Mouse (Mus musculus): ENCODE measurements around the gene Rgs19. TPM values are rescaled to one million over a fixed set of nuclear protein-coding genes. Genes with fewer than 3 reads are reported as not detected.

Gene Rgs19
- polyA plus RNA-seq, 1 experiment: 260 TPM

GRCm38 (mm10) chr2:181680716-181681117 is 13.1 kb downstream of the Rgs19 start:
- TF ChIP-seq POLR2A (IDR thresholded peaks at IDR 0.05; ENCODE audit: control insufficient read depth, extremely low read depth, insufficient read depth, low read length, poor library complexity) (no peak), CTCF (IDR thresholded peaks at IDR 0.05; ENCODE audit: borderline replicate concordance, control insufficient read depth, extremely low read depth, insufficient read depth, low read length, poor library complexity) (no peak)
- peaks cover 13% of the 10 kb centered on the region for H3K4me1 ChIP-seq (replicated peaks; ENCODE audit: control insufficient read depth, insufficient read depth, low read length)
- WGBS: 19% methylated on average over 7 of the region's 7 CpGs
- DNase-seq: no peak
- H3K27ac ChIP-seq (ENCODE audit: control insufficient read depth, insufficient read depth, low read length): no peak overlapping the region
- H3K36me3 ChIP-seq (ENCODE audit: control insufficient read depth, insufficient read depth, low read length): no peaks in the 10 kb centered on the region
- peak overlapping the region; percentile 63 for H3K4me3 ChIP-seq (ENCODE audit: control insufficient read depth, insufficient read depth, low read length)
- no peaks in the 10 kb centered on the region for H3K27me3 ChIP-seq (ENCODE audit: control insufficient read depth, insufficient read depth, low read length)

GRCm38 (mm10) chr2:181679951-181680715 is 13.6 kb downstream of the Rgs19 start, which contains the start of gene Tcea2:
Gene Tcea2, plus strand, starts transcription at chr2:181680310.
- peak within 1 kb of the TSS; percentile 63 for H3K4me3 ChIP-seq (ENCODE audit: control insufficient read depth, insufficient read depth, low read length)
- H3K36me3 ChIP-seq (ENCODE audit: control insufficient read depth, insufficient read depth, low read length): no peaks in the 10 kb centered on the region
- TF ChIP-seq CTCF (IDR thresholded peaks at IDR 0.05; ENCODE audit: borderline replicate concordance, control insufficient read depth, extremely low read depth, insufficient read depth, low read length, poor library complexity) (peak; percentile 49; the same call in 1 of the 2 replicates), POLR2A (IDR thresholded peaks at IDR 0.05; ENCODE audit: control insufficient read depth, extremely low read depth, insufficient read depth, low read length, poor library complexity) (peak; percentile 30; the same call in 1 of the 2 replicates)
- H3K27ac ChIP-seq (ENCODE audit: control insufficient read depth, insufficient read depth, low read length): no peak within 1 kb of the TSS
- no peaks in the 10 kb centered on the region for H3K27me3 ChIP-seq (ENCODE audit: control insufficient read depth, insufficient read depth, low read length)
- peak; percentile 66 for DNase-seq
- WGBS: under 1% methylated on average over 69 of the region's 69 CpGs
- peaks cover 13% of the 10 kb centered on the region for H3K4me1 ChIP-seq (replicated peaks; ENCODE audit: control insufficient read depth, insufficient read depth, low read length)

- 60% methylated on average over 1 of the region's 1 CpGs for WGBS
- TF ChIP-seq CTCF (IDR thresholded peaks at IDR 0.05; ENCODE audit: borderline replicate concordance, control insufficient read depth, extremely low read depth, insufficient read depth, low read length, poor library complexity) (peak; percentile 77; the same call in 1 of the 2 replicates), POLR2A (IDR thresholded peaks at IDR 0.05; ENCODE audit: control insufficient read depth, extremely low read depth, insufficient read depth, low read length, poor library complexity) (no peak)
Observed at GRCm38 (mm10) chr2:181678780-181679179, 15.0 kb downstream of the Rgs19 start.

DNA sequence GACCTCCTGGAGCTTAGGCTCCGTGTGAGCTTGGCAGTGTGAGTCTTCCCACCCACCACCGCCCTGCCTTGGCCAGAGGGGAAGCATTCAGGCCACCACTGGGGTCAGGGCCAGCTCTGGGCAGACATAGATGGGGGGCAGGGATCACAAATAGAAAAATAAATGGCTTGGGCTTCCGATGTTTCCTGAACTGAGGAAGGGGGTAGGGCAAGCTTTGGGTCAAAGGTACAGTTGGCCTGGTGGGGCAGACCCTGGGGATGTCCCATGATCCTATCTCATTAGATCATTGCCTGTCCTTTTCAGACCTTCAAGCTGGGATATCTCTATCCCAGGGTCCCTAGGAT is 16.1 kb downstream of the Rgs19 start:
- 71% methylated on average over 3 of the region's 3 CpGs for WGBS
- DNase-seq: no peak
- Histone ChIP-seq H3K27me3 (ENCODE audit: control insufficient read depth, insufficient read depth, low read length) (peaks cover under 1% of the 10 kb centered on the region; the same call in 1 of the 2 replicates), H3K4me1 (replicated peaks; ENCODE audit: control insufficient read depth, insufficient read depth, low read length) (peaks cover 13% of the 10 kb centered on the region), H3K4me3 (ENCODE audit: control insufficient read depth, insufficient read depth, low read length) (no peak overlapping the region), H3K27ac (ENCODE audit: control insufficient read depth, insufficient read depth, low read length) (no peak overlapping the region), H3K36me3 (ENCODE audit: control insufficient read depth, insufficient read depth, low read length) (no peaks in the 10 kb centered on the region)
- no peak for TF ChIP-seq POLR2A (IDR thresholded peaks at IDR 0.05; ENCODE audit: control insufficient read depth, extremely low read depth, insufficient read depth, low read length, poor library complexity)
- TF ChIP-seq CTCF (IDR thresholded peaks at IDR 0.05; ENCODE audit: borderline replicate concordance, control insufficient read depth, extremely low read depth, insufficient read depth, low read length, poor library complexity): no peak

More at GRCm38 (mm10) chr2:181678780-181679179, 15.0 kb downstream of the Rgs19 start:
- no peak overlapping the region for H3K27ac ChIP-seq (ENCODE audit: control insufficient read depth, insufficient read depth, low read length)
- H3K4me3 ChIP-seq (ENCODE audit: control insufficient read depth, insufficient read depth, low read length): no peak overlapping the region
- no peaks in the 10 kb centered on the region for H3K36me3 ChIP-seq (ENCODE audit: control insufficient read depth, insufficient read depth, low read length)
- peak; percentile 76 for DNase-seq
- no peaks in the 10 kb centered on the region for H3K27me3 ChIP-seq (ENCODE audit: control insufficient read depth, insufficient read depth, low read length)
- H3K4me1 ChIP-seq (replicated peaks; ENCODE audit: control insufficient read depth, insufficient read depth, low read length): peaks cover 13% of the 10 kb centered on the region

DNA sequence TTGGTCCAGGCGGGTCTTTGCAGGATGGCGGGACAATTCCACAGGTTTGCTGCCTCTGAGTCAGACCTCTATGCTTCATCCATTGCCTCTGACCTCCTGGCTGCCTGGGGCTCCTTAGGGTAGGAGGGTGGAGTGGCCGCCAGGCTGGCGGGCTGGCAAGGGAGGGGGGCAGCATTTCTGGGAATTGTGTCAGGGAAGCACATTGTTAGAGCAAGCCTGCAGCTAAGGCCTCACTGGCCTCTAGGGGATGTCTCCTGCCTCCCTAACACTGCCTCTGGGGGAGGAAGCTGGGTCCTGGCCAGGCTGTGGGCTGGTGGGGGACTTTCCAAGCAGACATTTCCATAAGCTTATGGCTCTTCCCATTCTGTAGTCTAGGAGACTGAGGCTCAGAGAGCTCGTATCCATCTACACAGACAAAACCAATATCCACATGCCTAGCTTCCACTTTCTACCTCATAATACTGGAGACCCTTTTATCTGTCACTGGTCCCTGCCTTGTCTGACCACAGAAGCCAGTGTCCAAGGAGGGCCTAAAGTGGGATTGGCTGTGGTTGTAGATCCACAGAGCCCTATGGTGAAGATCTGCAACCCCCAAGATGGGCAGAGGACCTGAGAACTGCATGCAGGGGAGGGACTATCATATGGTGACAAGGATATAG is 16.6 kb downstream of the Rgs19 start:
- DNase-seq: no peak
- whole genome bisulfite sequencing: 93% methylated on average over 5 of the region's 5 CpGs
- H3K36me3 ChIP-seq (ENCODE audit: control insufficient read depth, insufficient read depth, low read length): no peaks in the 10 kb centered on the region
- H3K27me3 ChIP-seq (ENCODE audit: control insufficient read depth, insufficient read depth, low read length): peaks cover 5% of the 10 kb centered on the region; the same call in 1 of the 2 replicates
- H3K4me3 ChIP-seq (ENCODE audit: control insufficient read depth, insufficient read depth, low read length): no peak overlapping the region
- TF ChIP-seq POLR2A (IDR thresholded peaks at IDR 0.05; ENCODE audit: control insufficient read depth, extremely low read depth, insufficient read depth, low read length, poor library complexity) (no peak), CTCF (IDR thresholded peaks at IDR 0.05; ENCODE audit: borderline replicate concordance, control insufficient read depth, extremely low read depth, insufficient read depth, low read length, poor library complexity) (no peak)
- peaks cover 13% of the 10 kb centered on the region for H3K4me1 ChIP-seq (replicated peaks; ENCODE audit: control insufficient read depth, insufficient read depth, low read length)
- H3K27ac ChIP-seq (ENCODE audit: control insufficient read depth, insufficient read depth, low read length): no peak overlapping the region

- no peak for DNase-seq
- TF ChIP-seq CTCF (IDR thresholded peaks at IDR 0.05; ENCODE audit: borderline replicate concordance, control insufficient read depth, extremely low read depth, insufficient read depth, low read length, poor library complexity) (no peak), POLR2A (IDR thresholded peaks at IDR 0.05; ENCODE audit: control insufficient read depth, extremely low read depth, insufficient read depth, low read length, poor library complexity) (no peak)
- Histone ChIP-seq H3K4me1 (replicated peaks; ENCODE audit: control insufficient read depth, insufficient read depth, low read length) (peaks cover 13% of the 10 kb centered on the region), H3K4me3 (ENCODE audit: control insufficient read depth, insufficient read depth, low read length) (no peak overlapping the region), H3K27ac (ENCODE audit: control insufficient read depth, insufficient read depth, low read length) (no peak overlapping the region), H3K27me3 (ENCODE audit: control insufficient read depth, insufficient read depth, low read length) (peaks cover 9% of the 10 kb centered on the region; the same call in 1 of the 2 replicates), H3K36me3 (ENCODE audit: control insufficient read depth, insufficient read depth, low read length) (no peaks in the 10 kb centered on the region)
- 63% methylated on average over 2 of the region's 2 CpGs for WGBS
Observed at GRCm38 (mm10) chr2:181676424-181676823, 17.4 kb downstream of the Rgs19 start.

All from thymus, adult 2 months (tissue).